Mouse (Mus musculus) spleen, adult 18-20 months (tissue): ENCODE data around the gene Bap1.

ENCODE experiments used
- DNase-seq, 2 experiments: peaks; one replicate each; pipeline ENCODE4 v3.0.0; 2022; ENCODE audit warnings: mixed read lengths in 2 of 2

The Bap1 gene

GRCm38 (mm10) chr14:31251084-31251604 is at the start of gene Bap1, which contains the start of gene Phf7:
Gene Bap1, plus strand, starts transcription at chr14:31251450.
Gene Phf7, minus strand, starts transcription at chr14:31251317.
- peak; percentile 91 to 97 for DNase-seq

- DNase-seq, result no peak
These were observed 46.4 kb upstream of the Bap1 start for GRCm38 (mm10) chr14:31204844-31205243.

GRCm38 (mm10) chr14:31205244-31205561 is 46.0 kb upstream of the Bap1 start:
- DNase-seq, result no peak

- DNase-seq, result peak in 1 of 2 experiments; percentile 32
These were observed 45.4 kb upstream of the Bap1 start for GRCm38 (mm10) chr14:31205562-31206467.

GRCm38 (mm10) chr14:31206472-31206981 is 44.7 kb upstream of the Bap1 start:
- peak; percentile 92 to 96 for DNase-seq

- no peak for DNase-seq
These were observed 44.0 kb upstream of the Bap1 start for GRCm38 (mm10) chr14:31207070-31207830.

GRCm38 (mm10) chr14:31208084-31208483 is 43.2 kb upstream of the Bap1 start, which contains the start of gene Tnnc1:
Gene Tnnc1, plus strand, starts transcription at chr14:31208312.
- no peak for DNase-seq

GRCm38 (mm10) chr14:31209133-31209557 is 42.1 kb upstream of the Bap1 start:
- DNase-seq, result no peak

- DNase-seq, result no peak
These were observed 39.4 kb upstream of the Bap1 start for GRCm38 (mm10) chr14:31211854-31212253.

- DNase-seq, result no peak
These were observed 38.8 kb upstream of the Bap1 start for GRCm38 (mm10) chr14:31212499-31212898.

GRCm38 (mm10) chr14:31213868-31214267 is 37.4 kb upstream of the Bap1 start:
- no peak for DNase-seq

GRCm38 (mm10) chr14:31214684-31215083 is 36.6 kb upstream of the Bap1 start:
- no peak for DNase-seq

- DNase-seq, result peak; percentile 43 to 68
These were observed 35.9 kb upstream of the Bap1 start for GRCm38 (mm10) chr14:31215157-31216002.

- no peak for DNase-seq
These were observed 34.4 kb upstream of the Bap1 start, which contains the start of gene Nisch for GRCm38 (mm10) chr14:31216846-31217245. Gene Nisch, minus strand, starts transcription at chr14:31216946.

- DNase-seq, result peak; percentile 40 to 50
These were observed 33.6 kb upstream of the Bap1 start, which contains the start of gene Sema3g for GRCm38 (mm10) chr14:31217666-31218065. Gene Sema3g, plus strand, starts transcription at chr14:31217860.

- peak in 1 of 2 experiments; percentile 29 for DNase-seq
These were observed 24.3 kb upstream of the Bap1 start for GRCm38 (mm10) chr14:31226978-31227377.

GRCm38 (mm10) chr14:31228234-31228633 is 23.0 kb upstream of the Bap1 start:
- peak; percentile 38 to 45 for DNase-seq

- DNase-seq, result no peak
These were observed 20.8 kb upstream of the Bap1 start for GRCm38 (mm10) chr14:31230442-31230841.

GRCm38 (mm10) chr14:31232404-31233069 is 18.7 kb upstream of the Bap1 start:
- no peak for DNase-seq

GRCm38 (mm10) chr14:31233070-31233995 is 17.9 kb upstream of the Bap1 start:
- no peak for DNase-seq
